Mouse (Mus musculus) midbrain, postnatal 0 days (tissue): ENCODE measurements around the gene Mgea5. TPM values are rescaled to one million over a fixed set of nuclear protein-coding genes. Genes with fewer than 3 reads are reported as not detected.

Experiments used
- ATAC-seq: fragments of 200-750 bp; cut with Nextera tagmentation; 2 replicates; pipeline ENCODE4 v1.8.0; 2017; ENCODE audit warnings: moderate number of reproducible peaks, mild to moderate bottlenecking, moderate TSS enrichment, moderate library complexity; ENCODE audit not compliant: low FRiP score
- DNase-seq: peaks from one replicate; pipeline ENCODE4 v3.0.0-alpha.2; 2015; ENCODE audit warnings: low spot score
- H3K27ac ChIP-seq: fragments of 300-500 bp; sonication (generic); 2 replicates; pipeline ENCODE4 v1.5.1; 2014; ENCODE audit warnings: low read depth, mild to moderate bottlenecking, low read length, mixed read lengths
- H3K27me3 ChIP-seq: fragments of 300-500 bp; sonication (generic); 2 replicates; pipeline ENCODE4 v1.6.1; 2014; ENCODE audit warnings: low read length, control low read depth, mixed read lengths; ENCODE audit not compliant: insufficient read depth
- H3K36me3 ChIP-seq: fragments of 300-500 bp; sonication (generic); 2 replicates; pipeline ENCODE4 v1.6.1; 2014; ENCODE audit warnings: low read length, control low read depth, mixed read lengths; ENCODE audit not compliant: insufficient read depth
- H3K4me1 ChIP-seq: fragments of 300-500 bp; sonication (generic); 2 replicates; pipeline ENCODE4 v1.6.1; 2014; ENCODE audit warnings: mild to moderate bottlenecking, control low read depth, antibody characterized with exemption, low read length, mixed read lengths; ENCODE audit not compliant: insufficient read depth
- H3K4me2 ChIP-seq: fragments of 300-500 bp; sonication (generic); 2 replicates; pipeline ENCODE4 v1.6.1; 2014; ENCODE audit warnings: low read depth, mild to moderate bottlenecking, low read length, mixed read lengths; ENCODE audit not compliant: poor library complexity, severe bottlenecking
- H3K4me3 ChIP-seq: fragments of 300-500 bp; sonication (generic); 2 replicates; pipeline ENCODE4 v1.5.1; 2014; ENCODE audit warnings: low read depth, mild to moderate bottlenecking, low read length, moderate library complexity
- H3K9ac ChIP-seq: fragments of 300-500 bp; sonication (generic); replicated peaks from 2 replicates; pipeline ENCODE4 v1.6.1; 2014; ENCODE audit warnings: mild to moderate bottlenecking, low read length, moderate library complexity, mixed read lengths; ENCODE audit not compliant: poor library complexity, severe bottlenecking
- H3K9me3 ChIP-seq: fragments of 300-500 bp; sonication (generic); 2 replicates; pipeline ENCODE4 v1.6.1; 2016; ENCODE audit warnings: low read length, control low read depth
- CTCF ChIP-seq: IDR thresholded peaks from 2 replicates; pipeline ENCODE4 v1.5.1; 2016; ENCODE audit warnings: antibody characterized with exemption, mild to moderate bottlenecking
- WGBS: fragments of 180-500 bp; shearing (Covaris S2); extraction: QIAGEN DNeasy Blood & Tissue Kit; methylation state at CpG from one replicate; pipeline ENCODE4 v1.1.7; 2014; 5-methylcytosine and 5-hydroxymethylcytosine counted together
- polyA plus RNA-seq: library from polyadenylated mRNA; unstranded; fragments of >200 nt; fragmentation: Nextera tagmentation; extraction: Ambion mirVana; gene quantifications from 2 replicates; pipeline ENCODE4 v1.2.1, GENCODE M21; 2015
- total RNA-seq: library from RNA; depleted of rRNA; stranded (reverse); fragments of >200 nt; gene quantifications from 2 replicates; pipeline ENCODE4 v1.2.3, GENCODE M21; 2014

Mgea5 gene
- total and polyA plus RNA-seq, 2 experiments from 2014 or later, result 78.2 to 145 TPM

- under 1% methylated on average over 49 of the region's 60 CpGs for WGBS
- ATAC-seq (peak; percentile 86), DNase-seq (peak; percentile 87)
- H3K36me3 ChIP-seq, result peaks cover 18% of the 10 kb centered on the region
- H3K9me3 ChIP-seq, result no peaks in the 10 kb centered on the region
- H3K4me2 ChIP-seq, result peak within 1 kb of the TSS; percentile 95
- 0 out of 2 replicates have a peak, but pooled peaks cover 10% of the 10 kb centered on the region for H3K4me1 ChIP-seq
- peak within 1 kb of the TSS; percentile 86 for H3K4me3 ChIP-seq
- H3K27ac ChIP-seq, result peak within 1 kb of the TSS; percentile 32; the same call in 1 of the 2 replicates
- no peak for TF ChIP-seq CTCF
- peak within 1 kb of the TSS; percentile 70 for H3K9ac ChIP-seq
- H3K27me3 ChIP-seq, result peaks cover 18% of the 10 kb centered on the region
Observed at GRCm38 (mm10) chr19:45749243-45750043, 34.2 kb downstream of the Mgea5 start, which contains the start of gene Npm3. Gene Npm3 (minus strand): TSS chr19:45749591.

DNA sequence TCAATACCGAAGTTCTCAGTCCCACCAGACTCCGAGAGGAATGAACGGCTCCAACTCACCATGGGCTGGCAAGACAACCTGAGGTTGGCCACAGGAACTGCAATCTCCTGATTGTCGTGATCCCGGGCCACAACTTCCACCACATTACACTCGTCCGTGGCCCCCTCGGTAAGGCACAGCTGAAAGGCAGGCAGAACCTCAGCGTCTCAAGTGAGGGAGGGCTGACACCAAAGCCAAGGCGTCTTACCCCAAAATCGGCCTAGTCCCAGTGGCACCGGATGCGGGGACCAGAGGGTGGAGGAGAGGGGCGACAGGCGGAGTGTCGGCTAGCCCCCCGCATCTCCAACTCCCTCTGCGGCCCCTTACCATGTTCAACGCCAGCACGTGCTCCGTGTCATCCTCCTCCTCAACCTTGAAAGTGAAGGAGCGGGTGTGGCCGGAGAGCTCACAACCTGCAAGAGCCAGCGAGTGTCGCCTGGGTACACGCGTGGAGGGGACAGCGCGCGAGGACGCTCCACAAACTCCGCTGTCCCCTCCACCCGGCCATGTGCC is 34.9 kb downstream of the Mgea5 start:
- Histone ChIP-seq H3K36me3 (peaks cover 15% of the 10 kb centered on the region), H3K27ac (no peak overlapping the region), H3K4me3 (peak overlapping the region; percentile 86), H3K4me2 (peak overlapping the region; percentile 95), H3K27me3 (peaks cover 25% of the 10 kb centered on the region), H3K4me1 (0 out of 2 replicates have a peak, but pooled peaks cover 10% of the 10 kb centered on the region), H3K9ac (peak overlapping the region; percentile 70), H3K9me3 (no peaks in the 10 kb centered on the region)
- TF ChIP-seq CTCF, result no peak
- ATAC-seq (peak; percentile 5; the same call in 1 of the 2 replicates), DNase-seq (no peak)
- 3% methylated on average over 31 of the region's 33 CpGs for WGBS

GRCm38 (mm10) chr19:45748206-45748605 is 35.4 kb downstream of the Mgea5 start:
- TF ChIP-seq CTCF, result no peak
- no peak overlapping the region for H3K27ac ChIP-seq
- peaks cover 11% of the 10 kb centered on the region for H3K36me3 ChIP-seq
- H3K4me2 ChIP-seq, result peak overlapping the region; percentile 95
- 0 out of 2 replicates have a peak, but pooled peaks cover 10% of the 10 kb centered on the region for H3K4me1 ChIP-seq
- 54% methylated on average over 9 of the region's 9 CpGs for WGBS
- ATAC-seq (no peak), DNase-seq (no peak)
- no peaks in the 10 kb centered on the region for H3K9me3 ChIP-seq
- H3K9ac ChIP-seq, result no peak overlapping the region; the same call in 1 of the 2 replicates
- H3K27me3 ChIP-seq, result peaks cover 30% of the 10 kb centered on the region
- peak overlapping the region; percentile 86 for H3K4me3 ChIP-seq

GRCm38 (mm10) chr19:45747028-45747867 is 36.4 kb downstream of the Mgea5 start:
- no peak overlapping the region for H3K9ac ChIP-seq
- H3K9me3 ChIP-seq, result no peaks in the 10 kb centered on the region
- peak; percentile 88 for TF ChIP-seq CTCF
- 35% methylated on average over 11 of the region's 11 CpGs for WGBS
- H3K36me3 ChIP-seq, result peaks cover 11% of the 10 kb centered on the region
- H3K4me2 ChIP-seq, result no peak overlapping the region
- H3K27ac ChIP-seq, result no peak overlapping the region
- peak; percentile 89 for DNase-seq
- ATAC-seq, result no peak
- 0 out of 2 replicates have a peak, but pooled peaks cover 10% of the 10 kb centered on the region for H3K4me1 ChIP-seq
- H3K4me3 ChIP-seq, result no peak overlapping the region
- H3K27me3 ChIP-seq, result peaks cover 37% of the 10 kb centered on the region

- Histone ChIP-seq H3K4me3 (no peak overlapping the region), H3K4me2 (no peak overlapping the region), H3K9ac (no peak overlapping the region), H3K27me3 (peaks cover 43% of the 10 kb centered on the region), H3K36me3 (peaks cover 4% of the 10 kb centered on the region), H3K9me3 (no peaks in the 10 kb centered on the region), H3K27ac (no peak overlapping the region), H3K4me1 (0 out of 2 replicates have a peak, but pooled peaks cover 10% of the 10 kb centered on the region)
- 14% methylated on average over 29 of the region's 29 CpGs for WGBS
- TF ChIP-seq CTCF, result peak; percentile 83
- no peak for ATAC-seq
- peak; percentile 60 for DNase-seq
Observed at GRCm38 (mm10) chr19:45746153-45747020, 37.2 kb downstream of the Mgea5 start.
